Mouse (Mus musculus): ENCODE measurements around the gene Brap.

The Brap gene

DNA sequence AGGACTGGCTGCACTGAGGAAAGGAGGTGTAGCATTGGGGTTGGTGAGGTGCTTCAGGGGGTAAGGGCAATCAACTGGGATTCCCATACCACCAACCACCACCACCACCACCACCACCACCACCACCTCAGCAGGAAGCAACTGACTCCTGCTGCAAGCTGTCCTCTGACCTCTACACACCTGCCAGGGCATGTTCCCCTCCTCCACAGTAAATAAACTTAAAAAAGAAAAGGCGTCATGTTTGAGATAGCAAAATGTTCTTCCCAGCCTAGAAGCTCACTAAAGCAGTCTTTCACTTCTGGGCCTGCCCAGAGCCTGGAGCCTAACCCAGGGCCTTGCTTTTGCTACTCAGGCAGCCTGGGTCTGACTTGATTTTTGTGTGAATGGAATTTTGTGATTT is 54.0 kb downstream of the Brap start:
- DNase-seq (ENCODE audit: low read depth, low spot score), result no peak

DNA sequence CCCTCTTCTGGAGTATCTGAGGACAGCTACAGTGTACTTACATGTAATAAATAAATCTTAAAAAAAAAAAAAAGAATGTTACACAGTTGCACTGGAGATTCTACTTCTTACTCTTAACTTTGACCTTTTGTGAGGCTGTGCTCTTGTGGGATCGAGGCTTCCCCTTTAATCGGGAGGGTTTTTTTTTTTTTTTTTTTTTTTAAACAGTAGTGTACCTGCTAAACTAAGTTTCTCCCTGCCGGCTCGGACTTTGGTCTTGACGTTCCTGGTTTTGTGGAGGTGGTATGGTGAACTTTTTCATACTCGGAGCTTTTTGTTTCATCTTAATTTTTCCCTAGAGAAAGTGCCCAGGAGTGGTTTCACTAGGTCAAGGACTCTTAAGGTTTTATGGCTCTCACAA is 54.6 kb downstream of the Brap start:
- no peak for DNase-seq (ENCODE audit: low read depth, low spot score)

DNA sequence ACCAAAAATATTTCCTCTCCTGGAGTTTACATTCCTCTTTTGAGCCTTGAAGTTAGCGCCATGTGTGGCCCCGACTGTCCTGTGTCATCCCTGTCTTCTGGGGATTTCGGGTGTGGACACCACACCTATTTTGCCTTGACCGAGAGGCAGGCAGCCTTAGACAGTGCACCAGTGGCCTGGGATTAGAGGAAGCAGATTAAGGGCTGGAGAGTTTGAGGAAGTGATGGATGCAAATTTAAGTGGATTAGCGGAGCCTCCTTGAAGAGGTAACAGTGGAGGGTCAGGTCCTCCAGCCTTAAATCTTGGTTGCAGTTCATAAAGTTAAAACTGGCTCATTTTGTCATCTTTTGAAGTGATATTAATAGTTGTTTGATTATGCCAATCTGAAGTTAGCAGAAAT is 58.1 kb downstream of the Brap start:
- DNase-seq (ENCODE audit: low read depth, low spot score), result no peak

DNA sequence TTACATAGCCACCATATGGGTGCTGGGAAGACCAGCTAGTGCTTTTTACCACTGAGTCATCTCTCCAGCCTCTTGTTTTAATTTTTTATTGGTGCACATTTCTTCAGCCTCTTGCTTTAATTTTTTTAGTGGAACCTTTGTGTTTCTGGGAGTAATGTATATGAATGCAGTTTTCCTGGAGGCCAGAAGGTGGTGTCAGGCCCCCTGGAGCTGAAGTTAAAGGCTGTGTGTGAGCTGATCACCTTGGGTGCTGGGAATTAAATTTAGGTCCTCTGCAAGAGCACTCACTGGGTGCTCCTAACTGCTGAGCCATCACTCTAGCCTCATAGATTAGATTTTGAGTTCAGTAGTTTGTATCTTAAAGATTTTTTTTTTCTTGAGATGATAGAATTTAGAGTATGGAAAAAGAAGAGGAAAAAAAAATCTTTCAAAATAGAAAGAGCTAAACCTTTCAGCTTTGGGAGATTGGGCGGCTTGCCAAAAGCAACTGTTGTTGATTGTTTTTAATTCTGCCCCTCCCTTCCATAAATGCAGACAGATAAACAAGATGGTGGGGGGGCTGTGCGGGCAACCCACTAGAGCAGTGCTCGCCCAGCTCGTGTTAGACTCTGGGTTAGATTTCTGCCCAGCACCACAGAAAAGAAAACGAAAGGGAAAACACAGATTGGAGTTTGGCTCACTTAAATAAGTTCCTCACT is 60.7 kb downstream of the Brap start:
- DNase-seq (ENCODE audit: low read depth, low spot score), result no peak

DNA sequence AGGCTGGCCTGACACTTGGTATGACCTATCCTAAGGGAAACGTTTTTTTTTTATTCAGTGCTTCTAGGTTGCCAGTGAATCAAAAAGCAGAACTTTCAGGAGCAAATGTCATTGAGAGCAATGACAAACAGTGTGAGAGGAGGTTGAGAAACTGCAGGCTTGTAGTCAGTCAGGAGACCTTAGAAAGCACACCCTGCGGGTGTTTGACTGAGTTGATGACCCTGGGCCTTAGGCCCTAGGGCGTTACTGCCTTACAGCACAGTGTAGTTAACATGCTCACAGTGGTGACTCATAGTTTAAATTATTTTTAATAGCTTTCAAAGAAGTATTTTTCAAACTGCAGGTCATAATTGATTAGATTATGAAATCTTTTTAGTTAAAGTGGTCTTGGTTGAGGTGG is 61.5 kb downstream of the Brap start:
- no peak for DNase-seq (ENCODE audit: low read depth, low spot score)

DNA sequence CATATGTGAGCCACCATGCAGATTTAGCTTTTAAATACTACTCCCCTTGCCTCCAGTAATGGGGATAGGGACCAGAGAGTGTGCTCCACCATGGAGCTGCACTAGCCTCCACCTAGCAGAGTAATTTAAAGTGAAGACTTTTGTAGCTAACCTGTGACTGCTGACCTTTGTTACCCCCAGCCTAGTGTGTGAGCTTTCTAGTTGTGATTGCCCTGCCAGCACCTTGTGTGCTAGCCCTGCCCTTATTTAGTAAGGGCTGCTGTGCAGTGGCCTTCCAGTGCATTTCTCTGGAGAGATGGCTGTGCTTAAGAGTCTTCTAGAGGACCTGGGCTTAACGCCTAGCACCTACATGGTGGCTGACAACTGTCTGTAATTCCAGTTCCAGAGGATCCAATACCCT is 64.3 kb downstream of the Brap start:
- DNase-seq (ENCODE audit: low read depth, low spot score), result no peak

DNA sequence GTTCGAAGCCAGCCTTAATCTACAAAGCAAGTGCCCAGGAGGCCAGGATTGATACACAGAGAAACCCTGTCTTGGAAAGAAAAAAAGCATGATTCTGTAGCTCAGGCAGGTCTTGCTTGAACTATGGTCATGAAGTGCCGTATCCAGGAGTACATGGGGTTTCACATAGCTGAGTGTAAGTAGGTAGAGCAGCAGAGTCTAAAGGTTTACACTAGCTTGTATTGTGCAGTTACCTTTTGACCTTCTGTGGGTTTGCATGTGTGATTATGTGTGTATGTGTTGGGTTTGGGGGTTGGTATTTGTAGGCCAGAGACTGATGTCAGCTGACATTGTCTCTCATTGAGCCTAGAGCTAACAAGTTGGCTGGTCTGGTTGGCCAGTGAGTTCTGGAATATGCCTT is 69.7 kb downstream of the Brap start:
- no peak for DNase-seq (ENCODE audit: low read depth, low spot score)

DNA sequence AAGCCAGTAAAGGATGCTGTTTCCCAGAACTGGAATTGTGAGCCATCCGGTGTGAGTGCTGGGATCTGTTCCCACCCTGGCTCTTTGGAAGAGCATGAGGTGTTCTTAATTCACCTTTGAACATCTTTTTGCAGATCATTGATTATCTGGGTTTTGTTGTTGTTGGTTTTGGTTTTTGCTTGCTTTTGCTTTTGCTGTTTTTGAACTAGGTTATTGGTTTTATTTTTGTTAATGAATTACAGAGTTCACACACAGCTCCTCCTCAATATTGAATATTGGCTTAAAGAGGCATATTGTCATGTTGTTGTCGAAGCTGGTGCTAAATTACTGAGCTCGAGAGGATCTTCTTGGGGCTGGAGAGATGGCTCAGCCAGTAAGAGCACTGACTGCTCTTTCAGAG is 76.3 kb downstream of the Brap start:
- DNase-seq (ENCODE audit: low read depth, low spot score), result no peak

Data from embryo, embryonic 11.5 days (tissue).